Mouse (Mus musculus): ENCODE measurements at regions not wholly inside any gene's neighbourhood (a gene's known extent, or its start where the extent isn't known, plus 50 kb on each side); places are given as distances from the start of the nearest gene placed in this dataset.

DNA sequence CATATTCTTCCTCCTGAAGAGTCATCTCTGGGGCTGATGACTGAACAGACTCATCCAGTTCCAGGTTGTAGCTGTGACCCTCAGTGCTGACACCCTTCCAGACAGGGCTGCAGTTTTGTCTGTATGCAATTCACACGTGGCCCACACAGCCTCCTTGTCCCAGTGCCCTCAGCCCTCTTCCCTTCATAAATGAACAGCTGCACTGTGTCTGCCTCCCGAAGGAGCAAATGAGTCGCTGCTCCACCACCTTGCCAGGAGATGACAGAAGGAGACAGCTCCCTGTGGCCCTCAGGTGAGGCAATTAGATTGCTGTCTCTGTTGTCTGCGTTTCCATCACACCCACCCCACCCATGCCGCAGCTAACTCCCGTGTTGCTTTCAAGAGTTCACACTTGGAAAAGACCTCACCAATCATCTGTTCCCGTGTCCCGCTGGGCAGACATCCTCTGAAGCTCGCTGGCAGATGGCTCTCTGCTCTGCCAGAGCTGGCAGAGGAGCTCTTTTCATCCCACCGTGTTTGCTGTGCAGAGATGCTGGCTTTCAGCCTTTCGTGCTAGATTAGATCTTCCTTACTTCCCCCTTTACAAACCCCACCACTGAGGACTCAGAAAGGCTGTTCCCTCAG, 135.5 kb upstream of the Slc35f3 start:
- no peak for DNase-seq

DNA sequence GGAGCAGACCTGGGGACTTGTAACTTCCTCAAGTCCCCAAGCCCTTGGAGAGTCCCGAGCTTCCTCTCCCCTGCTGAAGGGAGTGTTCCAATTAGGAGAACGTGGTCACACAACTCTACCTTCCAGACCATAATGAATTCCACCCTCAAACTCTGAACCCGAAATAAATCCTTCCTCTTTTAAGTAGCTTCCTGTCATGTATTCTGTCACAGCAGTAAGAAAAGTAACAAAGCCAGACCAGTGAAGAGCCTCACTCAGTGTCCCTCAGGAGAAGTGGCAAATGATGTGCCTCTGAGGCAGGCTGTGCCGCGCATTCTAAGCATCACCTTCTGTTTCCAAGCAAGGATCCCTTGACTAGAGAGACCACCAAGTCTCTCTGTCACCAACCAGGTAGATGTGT, 134.4 kb upstream of the Slc35f3 start:
- DNase-seq, result no peak

DNA sequence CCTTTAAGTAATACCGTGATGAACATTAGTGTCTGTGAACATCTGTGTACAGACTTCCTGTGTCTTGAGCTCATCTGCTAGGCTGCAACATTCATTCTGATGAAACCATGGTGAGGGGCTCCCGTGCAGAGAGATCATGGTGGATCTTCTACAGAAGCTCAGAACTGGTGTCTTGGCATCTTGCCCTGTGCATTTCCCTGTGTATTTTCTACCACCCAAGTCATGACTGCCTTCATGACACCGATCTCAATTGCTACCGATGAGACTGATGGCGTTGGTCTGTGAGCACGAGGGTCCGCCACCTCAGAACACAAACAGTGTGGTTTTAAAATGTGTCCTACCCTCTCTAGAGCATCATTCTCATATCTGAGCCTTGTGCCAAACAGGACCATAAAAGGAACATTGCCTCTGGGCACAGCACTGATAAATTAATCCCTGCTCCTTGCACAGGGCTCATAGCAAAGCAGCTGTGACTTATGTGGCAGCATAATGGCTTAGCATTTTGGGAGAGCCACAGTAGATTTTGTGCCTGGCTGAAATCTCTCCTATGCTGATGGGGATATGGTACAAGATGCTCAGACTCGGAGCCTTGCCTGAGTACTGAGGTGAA, 132.8 kb upstream of the Slc35f3 start:
- DNase-seq, result no peak

DNA sequence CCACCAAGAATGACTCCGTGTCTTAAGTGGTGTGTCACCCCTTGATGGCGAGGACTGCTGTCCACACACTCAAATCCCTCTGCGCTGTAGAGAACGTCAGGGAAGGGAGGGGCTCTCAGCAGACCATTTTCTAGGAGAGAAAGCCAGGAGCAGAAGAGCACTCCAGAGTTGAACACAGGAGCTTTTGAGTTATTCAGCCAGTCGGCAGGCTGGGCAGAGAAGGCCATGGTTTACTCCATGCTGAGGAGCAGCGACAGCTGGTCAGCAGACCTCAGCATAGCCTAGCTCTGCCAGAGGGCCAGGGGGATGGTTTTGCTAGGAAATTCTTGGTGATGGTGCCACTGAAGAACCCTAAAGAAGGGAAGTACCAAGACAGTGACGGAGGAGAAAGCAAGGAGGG, 132.0 kb upstream of the Slc35f3 start:
- DNase-seq, result no peak

DNA sequence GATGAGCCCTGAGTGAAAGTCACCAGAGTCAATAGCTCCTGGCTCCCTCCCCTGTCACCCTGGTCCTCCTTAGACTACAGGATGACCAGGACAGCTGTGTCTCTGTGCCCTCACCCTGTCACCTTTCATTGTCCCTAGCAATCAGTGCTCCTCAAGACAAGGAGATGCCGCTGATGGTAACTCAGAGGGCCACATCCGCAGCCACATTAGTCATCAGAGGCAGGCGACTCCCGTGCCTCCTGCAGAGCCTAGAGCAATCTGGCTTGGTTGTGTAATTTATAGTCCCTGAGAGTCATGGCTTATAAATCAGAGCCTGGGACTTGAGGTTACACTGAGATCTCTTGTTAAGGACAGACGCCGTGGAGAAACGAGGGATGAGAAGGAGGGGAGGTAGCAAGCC, 123.9 kb upstream of the Slc35f3 start:
- no peak for DNase-seq

DNA sequence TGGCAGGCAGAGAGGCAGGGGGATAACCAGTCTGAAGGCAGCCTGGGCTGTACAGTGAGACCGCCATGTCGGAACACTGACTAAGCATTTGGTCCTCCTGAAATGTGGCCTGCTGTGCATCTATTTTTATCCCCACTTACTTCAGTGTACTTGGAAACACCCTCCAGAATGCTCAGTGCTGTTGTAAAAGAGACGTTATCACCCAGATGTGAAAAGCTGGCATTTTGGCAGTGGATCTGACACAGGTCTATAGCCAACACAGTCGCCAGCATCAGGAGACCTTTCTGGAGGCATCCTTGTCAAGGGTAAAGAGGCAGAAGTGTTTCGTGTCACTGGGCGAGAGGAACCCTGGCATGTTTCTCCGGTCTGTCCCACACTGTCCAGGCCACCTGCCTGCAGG, 122.1 kb upstream of the Slc35f3 start:
- no peak for DNase-seq

DNA sequence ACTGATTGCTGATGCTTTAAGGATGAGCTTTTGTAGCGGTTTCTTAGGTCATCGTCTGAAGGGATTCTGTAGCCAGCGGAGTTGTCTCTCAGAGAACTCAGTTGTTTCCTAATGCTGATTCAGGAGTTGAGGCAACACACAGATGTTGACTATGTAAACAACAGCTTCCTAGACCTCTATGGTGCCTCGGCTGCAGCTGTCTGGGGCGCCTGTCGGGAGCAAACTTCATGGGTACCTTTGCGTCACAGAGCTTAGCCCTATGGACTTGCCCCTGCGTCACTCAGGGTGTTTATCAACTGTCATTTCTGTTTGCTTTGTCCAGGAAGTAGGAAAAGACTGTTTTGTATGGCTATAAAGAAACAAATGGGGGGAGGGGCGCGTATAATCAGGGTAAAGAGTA, 120.5 kb upstream of the Slc35f3 start:
- DNase-seq, result no peak

DNA sequence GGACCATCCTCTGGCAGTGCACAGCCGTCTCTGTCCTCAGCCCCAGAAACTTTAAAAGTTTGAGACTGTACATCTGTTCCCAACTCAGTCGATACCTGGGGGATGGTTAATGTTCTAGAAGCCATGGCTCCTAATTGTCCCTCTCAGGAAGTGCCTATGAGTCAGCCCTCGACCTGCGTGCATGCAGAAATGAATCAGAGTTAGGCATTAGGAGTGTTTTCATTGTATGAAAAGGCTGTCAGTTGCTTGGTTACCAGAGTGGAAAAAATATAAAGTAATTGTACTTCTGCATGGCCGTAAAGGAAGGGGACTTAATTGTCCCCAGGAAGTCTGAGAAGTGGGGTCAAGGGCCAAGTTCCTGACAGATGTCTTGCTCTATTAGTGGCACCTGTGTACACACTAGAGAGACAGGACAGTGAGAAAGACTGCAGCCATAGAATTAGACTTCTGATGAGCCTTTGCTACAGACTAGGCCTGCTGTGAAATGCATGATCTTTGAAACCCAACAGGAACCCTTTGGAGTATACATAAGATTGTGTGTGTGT, 109.5 kb upstream of the Slc35f3 start:
- no peak for DNase-seq

DNA sequence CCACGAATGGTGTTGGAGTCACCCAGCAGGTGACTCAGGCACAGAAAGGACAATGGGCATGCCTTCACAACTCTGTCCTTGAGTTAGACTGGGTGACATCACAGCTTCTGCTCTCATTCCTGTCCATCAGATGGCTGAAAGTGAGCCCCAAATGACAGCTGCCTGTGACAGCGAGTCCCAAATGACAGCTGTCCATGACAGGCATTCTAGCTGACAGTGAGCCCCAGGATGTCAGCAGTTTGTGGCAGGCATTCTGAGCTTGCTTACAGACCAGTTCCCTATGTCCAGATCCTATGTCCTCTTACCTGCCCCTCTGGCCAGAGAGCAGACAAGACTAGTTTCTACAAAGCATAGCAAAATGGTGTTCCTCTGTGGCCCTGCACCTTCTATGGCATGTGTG, 102.7 kb upstream of the Slc35f3 start:
- no peak for DNase-seq

DNA sequence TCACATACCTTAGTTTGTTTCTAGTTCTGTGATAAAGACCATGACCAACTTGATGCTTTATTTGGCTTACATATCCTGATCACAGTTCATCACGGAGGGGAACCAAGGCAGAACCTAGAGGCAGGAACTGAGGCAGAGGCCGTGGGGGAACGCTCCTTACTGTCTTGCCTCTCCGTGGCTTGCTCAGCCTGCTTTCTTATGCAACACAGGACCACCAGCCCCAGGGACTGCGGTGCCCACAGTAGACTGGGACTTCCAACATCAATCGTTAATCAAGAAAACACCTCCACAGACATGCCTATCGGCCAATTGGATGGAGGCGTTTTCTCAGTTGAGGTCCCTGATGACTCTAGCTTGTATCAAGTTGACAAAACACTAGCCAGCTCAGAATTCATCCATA, 87.8 kb upstream of the Slc35f3 start:
- DNase-seq, result no peak

DNA sequence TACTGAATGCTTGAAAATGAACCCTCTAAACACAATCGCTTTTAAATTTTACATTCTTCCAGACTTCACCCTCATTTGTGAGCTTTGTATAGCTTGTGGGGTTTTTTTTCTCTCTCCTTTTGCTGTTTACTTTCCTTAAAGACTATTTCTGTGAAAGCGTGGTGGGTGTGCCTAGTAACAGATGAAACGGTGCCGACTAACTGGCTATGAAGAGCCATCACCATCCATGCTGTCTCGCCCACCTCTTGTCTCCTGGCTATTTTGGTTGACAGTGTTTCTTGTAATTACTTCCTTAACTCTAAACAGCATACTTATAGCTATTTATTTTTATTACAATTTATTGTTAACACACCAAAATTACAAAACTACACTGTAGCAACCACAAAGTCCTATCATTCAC, 85.6 kb upstream of the Slc35f3 start:
- no peak for DNase-seq

DNA sequence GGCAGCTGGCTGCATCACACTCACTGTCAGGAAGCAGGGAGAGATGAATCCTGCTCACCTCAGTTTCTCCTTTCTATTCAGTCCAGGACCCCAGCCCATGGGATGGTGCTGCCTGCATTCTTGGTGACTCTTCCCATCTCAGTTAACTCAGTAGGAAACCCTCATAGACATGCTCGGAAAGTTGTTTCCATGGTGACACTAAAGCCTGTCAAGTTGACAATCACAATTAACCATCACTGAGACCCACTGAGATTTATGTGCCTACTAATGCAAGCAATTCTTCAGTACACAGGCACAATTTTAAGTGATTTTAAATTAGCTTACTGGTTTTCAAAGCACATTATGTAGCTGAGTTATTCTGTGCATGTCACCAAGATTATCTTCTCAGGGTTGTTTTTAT, 83.8 kb upstream of the Slc35f3 start:
- DNase-seq, result no peak

DNA sequence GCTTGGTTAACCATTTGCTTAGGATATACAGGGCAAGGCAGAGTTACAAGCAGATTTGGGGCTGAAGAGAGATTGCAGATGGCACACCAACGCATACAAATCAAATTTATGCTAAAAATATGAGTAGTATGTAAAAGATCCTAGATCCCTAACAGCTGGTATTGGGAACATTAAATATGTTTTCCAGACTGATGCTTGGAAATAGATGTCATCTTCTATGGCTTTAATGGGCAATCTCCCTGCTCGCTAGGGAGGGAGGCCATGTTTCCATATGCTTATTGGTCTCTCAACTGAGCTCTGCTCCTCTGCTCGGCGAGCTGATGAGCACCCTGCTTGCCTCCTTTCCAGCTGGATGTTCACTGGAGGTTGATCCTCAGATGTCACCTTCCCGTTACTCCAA, 82.0 kb upstream of the Slc35f3 start:
- no peak for DNase-seq

DNA sequence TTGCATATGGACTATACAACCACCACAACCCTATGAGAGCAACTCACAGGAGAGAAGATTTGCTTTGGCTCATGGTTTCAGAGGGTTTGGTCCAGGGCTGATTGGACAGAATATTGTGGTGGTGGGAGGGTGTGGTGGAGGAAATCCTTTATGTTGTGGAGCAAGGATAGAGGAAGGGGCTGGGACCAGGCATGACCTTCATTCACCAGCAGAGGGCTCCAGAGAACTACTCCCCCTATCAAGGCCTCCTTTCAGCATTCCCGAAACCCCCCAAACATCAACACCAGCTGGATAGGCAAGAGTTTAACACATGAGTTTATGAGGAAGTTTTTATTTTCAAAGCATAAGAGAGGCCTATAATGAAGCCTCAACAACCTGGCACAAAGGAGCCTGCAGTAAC, 76.7 kb upstream of the Slc35f3 start:
- DNase-seq, result no peak

DNA sequence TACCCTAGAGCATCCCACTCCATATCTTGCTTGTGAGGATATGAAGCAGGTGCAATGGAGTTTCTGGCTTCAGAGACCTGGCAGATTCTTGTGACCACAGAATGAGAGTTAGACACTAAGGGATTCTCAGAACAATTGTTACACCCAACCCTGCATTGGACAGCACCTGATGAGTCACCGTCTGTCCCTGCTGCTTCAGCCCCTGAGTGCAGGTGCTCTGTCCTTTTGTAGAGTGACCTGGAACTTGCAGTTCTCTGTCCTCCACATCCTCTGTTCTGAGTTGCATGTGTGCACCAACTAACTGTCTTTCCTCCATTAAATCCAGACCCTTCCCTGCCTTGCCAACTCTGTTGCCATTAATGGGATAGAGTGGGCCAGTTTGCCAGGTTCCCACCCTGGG, 66.6 kb upstream of the Slc35f3 start:
- no peak for DNase-seq

DNA sequence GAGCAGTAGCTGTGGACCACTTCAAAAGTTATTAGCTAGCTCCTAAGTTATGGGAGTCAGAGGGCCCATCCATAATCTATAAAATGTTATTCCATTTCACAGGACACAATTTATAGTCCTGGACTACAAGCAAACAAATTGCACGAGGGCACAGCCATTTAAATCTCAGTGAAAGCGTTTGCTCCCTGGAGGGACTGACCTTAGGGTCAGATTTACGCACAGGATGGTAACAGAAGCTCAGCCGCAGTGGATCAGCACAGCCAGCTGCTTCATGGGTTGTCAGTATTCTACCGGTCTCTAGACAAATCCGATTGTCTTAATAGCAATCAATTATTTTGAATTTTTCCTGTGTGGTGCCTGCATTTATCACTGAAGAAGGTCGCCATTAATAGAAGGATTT, 65.8 kb upstream of the Slc35f3 start:
- no peak for DNase-seq

DNA sequence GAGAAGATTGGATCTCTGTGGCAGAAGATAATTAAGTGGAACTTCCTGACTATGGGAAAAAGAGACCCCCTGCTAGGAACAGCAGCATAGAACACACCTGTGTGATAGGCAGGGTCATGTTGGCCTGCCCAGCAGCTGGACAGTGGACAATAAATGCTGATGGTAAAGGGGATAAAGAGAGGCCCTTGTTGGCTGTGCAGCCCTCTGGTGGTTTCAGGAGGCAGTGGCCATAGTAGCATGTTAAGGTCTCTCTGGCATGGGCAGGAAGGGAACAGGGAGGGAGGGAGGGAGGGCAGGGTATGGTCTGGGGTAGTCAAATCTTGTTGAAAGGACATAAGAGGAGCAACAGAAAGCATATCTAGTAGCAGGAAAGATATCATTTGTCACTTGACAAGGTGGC, 58.7 kb upstream of the Slc35f3 start:
- no peak for DNase-seq

DNA sequence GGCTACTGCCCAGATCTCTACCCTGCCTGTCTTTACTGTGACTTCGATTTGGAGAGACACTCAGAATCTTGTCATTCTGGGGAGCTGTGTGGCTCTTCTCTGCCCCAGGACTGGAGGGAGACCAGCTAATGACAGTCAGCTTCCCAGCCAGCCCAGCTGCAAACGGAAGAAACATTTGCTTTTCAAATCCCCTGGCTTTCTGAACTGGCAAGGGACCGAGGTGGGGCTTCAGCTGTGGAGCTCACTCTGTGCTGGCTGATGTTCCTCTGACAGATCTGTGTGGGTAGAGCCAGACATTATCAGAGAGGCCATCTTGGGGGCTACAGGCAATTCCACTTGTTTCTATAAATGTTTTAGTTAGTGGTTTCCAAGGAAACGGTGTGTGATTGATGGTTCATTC, 54.0 kb upstream of the Slc35f3 start:
- DNase-seq, result no peak

Data from kidney, postnatal 14 days (tissue).